Mouse (Mus musculus) cerebellum, adult 8-10 months (tissue): ENCODE data around the gene Otub2.

Source experiments
- DNase-seq: peaks from one replicate; pipeline ENCODE4 v3.0.0; 2022

Otub2 gene

GRCm38 (mm10) chr12:103445060-103445459 is 56.6 kb downstream of the Otub2 start:
- no peak for DNase-seq

GRCm38 (mm10) chr12:103453361-103453760 is 64.9 kb downstream of the Otub2 start:
- DNase-seq = no peak
